Mouse (Mus musculus): ENCODE results near the gene Sptssb. TPM values are rescaled to one million over a fixed set of nuclear protein-coding genes. Genes with fewer than 3 reads are reported as not detected.
A peak's percentile ranks its signal among the peaks of the same experiment; 100 is the strongest.

Gene Sptssb
- polyA plus RNA-seq, 1 experiment from 2014 or later, result 0.99 TPM

DNA sequence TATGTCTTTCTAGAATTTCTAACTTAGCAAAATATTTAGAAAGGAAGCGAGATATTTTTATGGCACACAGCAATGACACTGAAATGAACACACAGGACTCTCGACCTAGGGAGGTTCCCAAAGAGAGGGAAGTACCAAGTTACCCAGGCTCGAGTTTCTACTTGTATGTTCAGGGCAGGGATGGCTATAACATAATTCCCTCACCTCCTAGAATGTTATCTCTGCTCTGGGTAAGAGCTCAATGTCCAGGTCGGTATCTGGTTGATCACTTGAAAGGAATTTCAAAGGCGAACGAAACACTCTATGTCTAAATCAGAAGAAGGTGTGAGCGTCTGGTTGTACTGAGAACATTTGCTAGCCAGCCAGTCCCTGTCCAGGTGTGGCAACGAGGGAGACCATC, 10.0 kb upstream of the Sptssb start:
- no peak overlapping the region for H3K4me3 ChIP-seq (ENCODE audit: low read depth, low read length)
- H3K4me1 ChIP-seq (ENCODE audit: control insufficient read depth, insufficient read depth, low read length), result no peaks in the 10 kb centered on the region
- H3K9me3 ChIP-seq (replicated peaks; ENCODE audit: control insufficient read depth, low read length), result no peaks in the 10 kb centered on the region
- H3K9ac ChIP-seq (ENCODE audit: low read depth, low read length), result no peak overlapping the region
- no peaks in the 10 kb centered on the region for H3K36me3 ChIP-seq (ENCODE audit: control insufficient read depth, insufficient read depth, low read length)
- no peak for ATAC-seq (replicated peaks; ENCODE audit: insufficient number of reproducible peaks, low FRiP score, low TSS enrichment)
- no peak overlapping the region for H3K27ac ChIP-seq (ENCODE audit: low read depth, low read length)
- 68% methylated on average over 8 of the region's 8 CpGs for WGBS (ENCODE audit: insufficient replicate concordance)
- H3K27me3 ChIP-seq (ENCODE audit: control insufficient read depth, insufficient read depth, low read length), result no peaks in the 10 kb centered on the region
- H3K4me2 ChIP-seq, result no peak overlapping the region

DNA sequence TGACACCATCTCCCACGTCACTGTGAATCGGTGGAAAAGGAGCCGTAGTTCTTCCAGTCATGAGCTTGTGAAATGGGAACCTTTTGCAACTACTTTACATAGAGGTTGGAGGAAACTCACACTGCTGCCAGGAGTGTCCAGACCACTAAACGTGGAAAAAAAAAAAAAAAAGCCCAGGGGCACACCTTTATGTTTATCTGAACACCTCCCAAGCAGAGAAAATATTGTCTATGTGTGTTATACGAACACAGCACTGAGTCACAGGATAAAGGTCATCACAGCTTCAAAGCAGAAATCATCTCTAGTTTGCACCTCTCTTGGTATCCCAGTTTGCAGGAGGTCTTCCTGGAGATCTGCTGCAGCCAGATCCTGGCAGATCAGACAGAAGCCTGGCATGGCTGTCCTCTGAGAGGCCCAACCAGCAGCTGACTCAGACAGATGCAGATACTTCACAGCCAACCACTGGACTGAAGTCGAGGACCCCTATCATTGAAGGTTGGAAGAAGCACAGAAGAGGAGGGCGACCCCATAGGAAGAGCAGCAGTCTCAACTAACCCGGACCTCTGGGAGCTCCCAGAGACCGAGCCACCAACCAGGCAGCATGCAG, 2.2 kb upstream of the Sptssb start:
- no peaks in the 10 kb centered on the region for H3K36me3 ChIP-seq (ENCODE audit: control insufficient read depth, insufficient read depth, low read length)
- H3K4me1 ChIP-seq (ENCODE audit: control insufficient read depth, insufficient read depth, low read length), result no peaks in the 10 kb centered on the region
- H3K4me3 ChIP-seq (ENCODE audit: low read depth, low read length), result peak overlapping the region; percentile 45
- H3K9ac ChIP-seq (ENCODE audit: low read depth, low read length), result no peak overlapping the region; the same call in 1 of the 2 replicates
- peak overlapping the region; percentile 80 for H3K4me2 ChIP-seq
- H3K27me3 ChIP-seq (ENCODE audit: control insufficient read depth, insufficient read depth, low read length), result 0 out of 2 replicates have a peak, but pooled peaks cover 2% of the 10 kb centered on the region
- H3K9me3 ChIP-seq (replicated peaks; ENCODE audit: control insufficient read depth, low read length), result no peaks in the 10 kb centered on the region
- 42% methylated on average over 9 of the region's 9 CpGs for WGBS (ENCODE audit: insufficient replicate concordance)
- ATAC-seq (replicated peaks; ENCODE audit: insufficient number of reproducible peaks, low FRiP score, low TSS enrichment), result no peak
- no peak overlapping the region for H3K27ac ChIP-seq (ENCODE audit: low read depth, low read length)

DNA sequence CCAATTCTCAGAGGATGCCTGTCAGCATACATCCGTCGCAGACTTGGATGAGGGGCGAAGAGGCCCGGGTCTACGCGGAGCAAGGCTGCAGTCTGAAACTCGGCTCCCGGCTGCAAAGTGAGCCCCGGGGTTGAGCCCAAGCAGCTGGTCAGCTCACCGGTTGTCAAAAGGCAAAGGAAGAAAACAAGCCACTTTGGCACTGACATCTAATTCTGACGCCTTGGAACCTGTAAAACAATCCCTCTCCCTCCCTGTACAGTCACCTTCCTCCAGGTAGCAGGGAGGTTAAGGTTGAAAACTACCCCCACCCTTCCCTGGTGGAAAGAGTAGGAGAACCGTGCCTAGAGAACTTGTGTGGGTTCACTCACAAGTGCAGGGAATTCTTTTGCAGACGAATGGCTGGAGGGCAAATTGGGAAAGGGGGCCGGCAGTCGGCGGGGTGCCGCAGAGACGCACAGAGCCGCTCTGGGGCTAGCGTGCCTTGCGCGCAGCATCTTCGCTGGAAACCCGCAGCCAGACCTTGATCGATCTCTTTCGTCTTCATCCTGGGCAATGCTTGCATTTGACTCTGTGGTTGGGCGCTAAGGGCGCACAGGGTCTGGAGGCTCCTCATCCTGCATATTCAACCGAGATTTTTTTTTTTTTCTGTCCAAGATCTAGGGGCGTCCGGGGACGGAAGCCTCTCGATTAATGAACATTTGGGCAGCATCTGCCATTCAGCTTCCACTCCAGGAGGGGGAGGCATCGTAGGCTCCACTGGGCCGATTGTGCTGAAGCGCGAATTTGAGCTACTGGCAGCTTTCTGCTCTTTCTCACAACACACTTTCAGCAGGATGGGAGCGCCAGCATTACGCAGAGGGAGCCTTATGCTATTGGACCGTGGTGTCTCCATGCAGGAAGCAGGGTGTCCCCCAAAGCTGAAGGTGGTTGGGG, 1.1 kb upstream of the Sptssb start:
- Histone ChIP-seq H3K9ac (ENCODE audit: low read depth, low read length) (peak overlapping the region; percentile 30; the same call in 1 of the 2 replicates), H3K27ac (ENCODE audit: low read depth, low read length) (no peak overlapping the region)

DNA sequence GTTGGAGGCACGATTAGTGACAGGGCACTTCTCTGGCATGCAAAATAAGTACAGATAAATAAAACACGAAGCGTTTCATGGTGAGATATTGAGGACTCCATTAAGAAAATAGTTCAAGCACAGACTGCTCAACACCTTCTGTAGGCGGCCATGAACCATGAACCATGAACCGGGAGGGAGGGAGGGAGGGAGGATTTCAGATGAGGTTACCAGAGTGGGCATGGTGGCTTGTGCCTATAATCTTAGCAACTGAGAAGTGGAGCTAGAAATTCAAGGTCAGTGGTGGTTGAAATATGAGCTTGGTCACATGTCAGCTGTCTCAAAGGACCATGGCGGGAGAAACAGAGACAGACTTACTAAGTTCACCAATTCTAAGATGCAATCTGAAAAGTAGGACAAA, 20.3 kb downstream of the Sptssb start:
- H3K9me3 ChIP-seq (replicated peaks; ENCODE audit: control insufficient read depth, low read length), result no peaks in the 10 kb centered on the region
- no peak overlapping the region for H3K4me2 ChIP-seq
- H3K27ac ChIP-seq (ENCODE audit: low read depth, low read length), result no peak overlapping the region
- no peak overlapping the region for H3K4me3 ChIP-seq (ENCODE audit: low read depth, low read length)
- WGBS (ENCODE audit: insufficient replicate concordance), result 77% methylated on average over 6 of the region's 6 CpGs
- no peaks in the 10 kb centered on the region for H3K36me3 ChIP-seq (ENCODE audit: control insufficient read depth, insufficient read depth, low read length)
- no peak overlapping the region for H3K9ac ChIP-seq (ENCODE audit: low read depth, low read length)
- H3K4me1 ChIP-seq (ENCODE audit: control insufficient read depth, insufficient read depth, low read length), result no peaks in the 10 kb centered on the region
- H3K27me3 ChIP-seq (ENCODE audit: control insufficient read depth, insufficient read depth, low read length), result no peaks in the 10 kb centered on the region
- no peak for ATAC-seq (replicated peaks; ENCODE audit: insufficient number of reproducible peaks, low FRiP score, low TSS enrichment)

More for the DNA sequence above, 1.1 kb upstream of the Sptssb start:
- H3K4me2 ChIP-seq, result peak overlapping the region; percentile 80
- under 1% methylated on average over 40 of the region's 40 CpGs for WGBS (ENCODE audit: insufficient replicate concordance)
- H3K36me3 ChIP-seq (ENCODE audit: control insufficient read depth, insufficient read depth, low read length), result no peaks in the 10 kb centered on the region
- H3K4me3 ChIP-seq (ENCODE audit: low read depth, low read length), result peak overlapping the region; percentile 45
- peak; percentile 42; the same call in 1 of the 2 replicates for ATAC-seq (replicated peaks; ENCODE audit: insufficient number of reproducible peaks, low FRiP score, low TSS enrichment)
- 0 out of 2 replicates have a peak, but pooled peaks cover 2% of the 10 kb centered on the region for H3K27me3 ChIP-seq (ENCODE audit: control insufficient read depth, insufficient read depth, low read length)
- H3K9me3 ChIP-seq (replicated peaks; ENCODE audit: control insufficient read depth, low read length), result no peaks in the 10 kb centered on the region
- H3K4me1 ChIP-seq (ENCODE audit: control insufficient read depth, insufficient read depth, low read length), result no peaks in the 10 kb centered on the region

DNA sequence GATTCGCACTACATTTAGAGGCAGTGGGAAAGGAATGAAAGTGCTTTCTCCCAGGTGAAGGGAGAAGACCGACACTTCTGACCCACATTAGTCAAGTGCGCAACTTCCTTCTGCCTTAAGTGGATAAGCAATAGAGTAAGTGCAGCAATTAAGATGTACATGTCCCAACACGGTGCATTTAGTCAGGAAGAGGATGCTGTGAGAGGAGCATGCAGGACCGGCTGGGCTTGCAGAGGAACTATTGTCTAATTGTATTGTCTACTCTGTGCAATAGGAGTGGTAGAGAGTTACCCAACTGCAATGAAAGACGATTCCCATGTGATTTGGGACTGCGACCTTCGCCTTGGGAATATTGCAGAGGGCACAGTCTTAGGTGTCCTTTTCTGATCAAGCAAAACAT, 30.2 kb downstream of the Sptssb start:
- Histone ChIP-seq H3K36me3 (ENCODE audit: control insufficient read depth, insufficient read depth, low read length) (no peaks in the 10 kb centered on the region), H3K4me2 (no peak overlapping the region), H3K9me3 (replicated peaks; ENCODE audit: control insufficient read depth, low read length) (no peaks in the 10 kb centered on the region), H3K27ac (ENCODE audit: low read depth, low read length) (no peak overlapping the region), H3K9ac (ENCODE audit: low read depth, low read length) (no peak overlapping the region), H3K27me3 (ENCODE audit: control insufficient read depth, insufficient read depth, low read length) (no peaks in the 10 kb centered on the region), H3K4me3 (ENCODE audit: low read depth, low read length) (no peak overlapping the region), H3K4me1 (ENCODE audit: control insufficient read depth, insufficient read depth, low read length) (no peaks in the 10 kb centered on the region)
- WGBS (ENCODE audit: insufficient replicate concordance), result 82% methylated on average over 8 of the region's 8 CpGs
- no peak for ATAC-seq (replicated peaks; ENCODE audit: insufficient number of reproducible peaks, low FRiP score, low TSS enrichment)

DNA sequence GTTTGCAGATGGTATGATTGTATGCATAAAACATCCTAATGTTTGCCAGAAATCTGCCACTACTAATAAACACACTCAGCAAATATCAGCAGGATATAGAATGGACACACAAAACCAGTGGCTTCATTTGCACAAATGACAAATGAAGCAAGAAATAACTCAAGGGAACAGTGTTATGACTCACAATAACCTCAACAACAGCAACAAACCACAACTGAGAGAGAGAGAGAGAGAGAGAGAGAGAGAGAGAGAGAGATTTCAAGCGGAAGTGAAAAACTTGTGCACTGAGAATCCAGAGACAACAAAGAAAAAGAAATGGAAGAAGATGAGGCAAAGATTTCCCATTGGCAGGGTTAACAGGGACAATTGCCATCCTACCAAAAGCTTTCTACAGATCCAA, 35.2 kb downstream of the Sptssb start:
- H3K9ac ChIP-seq (ENCODE audit: low read depth, low read length), result no peak overlapping the region
- H3K27ac ChIP-seq (ENCODE audit: low read depth, low read length), result no peak overlapping the region
- no peaks in the 10 kb centered on the region for H3K4me1 ChIP-seq (ENCODE audit: control insufficient read depth, insufficient read depth, low read length)
- H3K27me3 ChIP-seq (ENCODE audit: control insufficient read depth, insufficient read depth, low read length), result no peaks in the 10 kb centered on the region
- H3K36me3 ChIP-seq (ENCODE audit: control insufficient read depth, insufficient read depth, low read length), result no peaks in the 10 kb centered on the region
- H3K9me3 ChIP-seq (replicated peaks; ENCODE audit: control insufficient read depth, low read length), result no peaks in the 10 kb centered on the region
- no peak overlapping the region for H3K4me2 ChIP-seq
- no peak for ATAC-seq (replicated peaks; ENCODE audit: insufficient number of reproducible peaks, low FRiP score, low TSS enrichment)
- WGBS (ENCODE audit: insufficient replicate concordance), result 78% methylated on average over 1 of the region's 1 CpGs
- H3K4me3 ChIP-seq (ENCODE audit: low read depth, low read length), result no peak overlapping the region

DNA sequence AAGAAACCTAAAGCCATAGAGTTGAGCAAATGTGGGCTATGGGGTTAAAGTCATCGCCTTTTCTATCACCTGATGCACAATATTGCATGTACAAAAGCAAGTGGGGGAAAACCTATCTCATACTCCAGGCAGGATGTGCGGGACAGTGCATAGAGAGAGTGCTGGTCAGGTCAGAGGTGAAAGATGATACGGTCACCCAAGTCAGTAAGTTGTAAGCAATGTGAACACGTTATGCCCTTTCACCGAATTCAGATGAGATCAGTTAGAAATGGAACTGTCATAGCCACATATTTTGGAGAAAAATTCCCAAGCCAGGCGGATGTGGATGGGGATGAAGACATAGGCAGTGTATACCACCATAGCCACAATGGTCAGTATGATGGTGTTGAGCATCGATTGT, 39.1 kb downstream of the Sptssb start:
- no peak overlapping the region for H3K27ac ChIP-seq (ENCODE audit: low read depth, low read length)
- no peak overlapping the region for H3K4me3 ChIP-seq (ENCODE audit: low read depth, low read length)
- no peaks in the 10 kb centered on the region for H3K4me1 ChIP-seq (ENCODE audit: control insufficient read depth, insufficient read depth, low read length)
- WGBS (ENCODE audit: insufficient replicate concordance), result 84% methylated on average over 7 of the region's 7 CpGs
- no peaks in the 10 kb centered on the region for H3K36me3 ChIP-seq (ENCODE audit: control insufficient read depth, insufficient read depth, low read length)
- H3K9me3 ChIP-seq (replicated peaks; ENCODE audit: control insufficient read depth, low read length), result no peaks in the 10 kb centered on the region
- H3K4me2 ChIP-seq, result no peak overlapping the region
- H3K9ac ChIP-seq (ENCODE audit: low read depth, low read length), result no peak overlapping the region
- no peak for ATAC-seq (replicated peaks; ENCODE audit: insufficient number of reproducible peaks, low FRiP score, low TSS enrichment)
- no peaks in the 10 kb centered on the region for H3K27me3 ChIP-seq (ENCODE audit: control insufficient read depth, insufficient read depth, low read length)

DNA sequence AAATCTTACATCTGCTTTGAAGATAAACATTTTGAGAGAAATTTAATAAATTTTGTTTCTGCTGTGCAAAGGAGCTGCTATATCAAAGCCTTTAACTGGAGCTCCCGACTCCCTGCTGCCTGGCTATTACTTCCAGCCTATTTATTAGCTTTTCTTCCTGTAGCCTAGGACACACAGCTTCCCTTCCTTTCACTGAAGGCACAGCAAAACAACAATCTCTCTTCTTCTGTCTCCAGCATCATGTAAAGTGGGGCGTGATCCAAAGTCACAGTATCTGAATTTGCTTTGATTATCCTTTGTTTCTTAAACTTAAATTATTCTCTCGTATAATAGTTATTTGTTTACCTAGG, 39.9 kb downstream of the Sptssb start:
- H3K4me3 ChIP-seq (ENCODE audit: low read depth, low read length), result no peak overlapping the region
- H3K36me3 ChIP-seq (ENCODE audit: control insufficient read depth, insufficient read depth, low read length), result no peaks in the 10 kb centered on the region
- H3K4me1 ChIP-seq (ENCODE audit: control insufficient read depth, insufficient read depth, low read length), result no peaks in the 10 kb centered on the region
- no peak for ATAC-seq (replicated peaks; ENCODE audit: insufficient number of reproducible peaks, low FRiP score, low TSS enrichment)
- H3K9me3 ChIP-seq (replicated peaks; ENCODE audit: control insufficient read depth, low read length), result no peaks in the 10 kb centered on the region
- no peak overlapping the region for H3K27ac ChIP-seq (ENCODE audit: low read depth, low read length)
- H3K9ac ChIP-seq (ENCODE audit: low read depth, low read length), result no peak overlapping the region
- WGBS (ENCODE audit: insufficient replicate concordance), result 70% methylated on average over 3 of the region's 3 CpGs
- H3K27me3 ChIP-seq (ENCODE audit: control insufficient read depth, insufficient read depth, low read length), result no peaks in the 10 kb centered on the region
- H3K4me2 ChIP-seq, result no peak overlapping the region

Data from heart, embryonic 11.5 days (tissue).